Mouse (Mus musculus) kidney, embryonic 14.5 days (tissue): ENCODE measurements at regions not wholly inside any gene's neighbourhood (a gene's known extent, or its start where the extent isn't known, plus 50 kb on each side); places are given as distances from the start of the nearest gene placed in this dataset.

Source experiments
- ATAC-seq: fragments of 200-750 bp; cut with Nextera tagmentation; 2 replicates; pipeline ENCODE4 v1.8.0; 2017; ENCODE audit warnings: moderate number of reproducible peaks, mild to moderate bottlenecking, moderate TSS enrichment, moderate library complexity; ENCODE audit not compliant: low FRiP score, low TSS enrichment
- H3K27ac ChIP-seq: fragments of 300-500 bp; sonication (generic); 2 replicates; pipeline ENCODE4 v1.5.1; 2014; ENCODE audit warnings: low read depth, mild to moderate bottlenecking, low read length, moderate library complexity, mixed read lengths
- H3K27me3 ChIP-seq: fragments of 300-500 bp; sonication (generic); 2 replicates; pipeline ENCODE4 v1.6.1; 2014; ENCODE audit warnings: mild to moderate bottlenecking, low read length; ENCODE audit not compliant: control insufficient read depth, insufficient read depth
- H3K36me3 ChIP-seq: fragments of 300-500 bp; sonication (generic); 2 replicates; pipeline ENCODE4 v1.6.1; 2014; ENCODE audit warnings: low read length, mixed read lengths; ENCODE audit not compliant: control insufficient read depth, insufficient read depth
- H3K4me1 ChIP-seq: fragments of 300-500 bp; sonication (generic); 2 replicates; pipeline ENCODE4 v1.6.1; 2014; ENCODE audit warnings: low read length, mixed read lengths; ENCODE audit not compliant: control insufficient read depth, insufficient read depth
- H3K4me2 ChIP-seq: fragments of 300-500 bp; sonication (generic); replicated peaks from 2 replicates; pipeline ENCODE4 v1.6.1; 2014; ENCODE audit warnings: low read depth, mild to moderate bottlenecking, low read length
- H3K4me3 ChIP-seq: fragments of 300-500 bp; sonication (generic); 2 replicates; pipeline ENCODE4 v1.5.1; 2014; ENCODE audit warnings: mild to moderate bottlenecking, low read length
- H3K9ac ChIP-seq: fragments of 300-500 bp; sonication (generic); 2 replicates; pipeline ENCODE4 v1.6.1; 2014; ENCODE audit warnings: low read depth, mild to moderate bottlenecking, low read length, moderate library complexity
- H3K9me3 ChIP-seq: fragments of 300-500 bp; sonication (generic); 2 replicates; pipeline ENCODE4 v1.6.1; 2016; ENCODE audit warnings: low read length; ENCODE audit not compliant: control insufficient read depth
- WGBS: fragments of 180-500 bp; shearing (Covaris S2); extraction: QIAGEN DNeasy Blood & Tissue Kit; methylation state at CpG from one replicate; pipeline ENCODE4 v1.1.7; 2014; 5-methylcytosine and 5-hydroxymethylcytosine counted together

- WGBS = 95% methylated on average over 10 of the region's 10 CpGs
- Histone ChIP-seq H3K4me2 (no peak overlapping the region), H3K36me3 (no peaks in the 10 kb centered on the region), H3K9me3 (no peaks in the 10 kb centered on the region), H3K9ac (no peak overlapping the region), H3K27ac (no peak overlapping the region), H3K27me3 (no peaks in the 10 kb centered on the region), H3K4me1 (no peaks in the 10 kb centered on the region), H3K4me3 (no peak overlapping the region)
- ATAC-seq = no peak
These were observed 221.9 kb upstream of the Nmur2 start for GRCm38 (mm10) chr11:56262726-56263125.

GRCm38 (mm10) chr11:56256356-56256755 is 215.5 kb upstream of the Nmur2 start:
- no peaks in the 10 kb centered on the region for H3K36me3 ChIP-seq
- H3K9me3 ChIP-seq = no peaks in the 10 kb centered on the region
- H3K9ac ChIP-seq = no peak overlapping the region
- no peak overlapping the region for H3K4me2 ChIP-seq
- H3K4me3 ChIP-seq = no peak overlapping the region
- H3K27ac ChIP-seq = no peak overlapping the region
- ATAC-seq = no peak
- no peaks in the 10 kb centered on the region for H3K27me3 ChIP-seq
- no peaks in the 10 kb centered on the region for H3K4me1 ChIP-seq
- WGBS = 88% methylated on average over 2 of the region's 2 CpGs

GRCm38 (mm10) chr11:56254437-56254836 is 213.6 kb upstream of the Nmur2 start:
- Histone ChIP-seq H3K27me3 (no peaks in the 10 kb centered on the region), H3K4me1 (no peaks in the 10 kb centered on the region), H3K9me3 (no peaks in the 10 kb centered on the region), H3K9ac (no peak overlapping the region), H3K36me3 (no peaks in the 10 kb centered on the region), H3K27ac (no peak overlapping the region), H3K4me3 (no peak overlapping the region), H3K4me2 (no peak overlapping the region)
- no peak for ATAC-seq
- WGBS = 92% methylated on average over 3 of the region's 3 CpGs

- Histone ChIP-seq H3K27me3 (no peaks in the 10 kb centered on the region), H3K4me2 (no peak overlapping the region), H3K4me1 (no peaks in the 10 kb centered on the region), H3K4me3 (no peak overlapping the region), H3K9me3 (no peaks in the 10 kb centered on the region), H3K27ac (no peak overlapping the region), H3K9ac (no peak overlapping the region), H3K36me3 (no peaks in the 10 kb centered on the region)
- ATAC-seq = no peak
- 48% methylated on average over 4 of the region's 4 CpGs for WGBS
These were observed 206.6 kb upstream of the Nmur2 start for GRCm38 (mm10) chr11:56247333-56247823.

- H3K9ac ChIP-seq = no peak overlapping the region
- ATAC-seq = no peak
- WGBS = 63% methylated on average over 5 of the region's 5 CpGs
These were observed 205.9 kb upstream of the Nmur2 start for GRCm38 (mm10) chr11:56246549-56247332.

GRCm38 (mm10) chr11:56244951-56245350 is 204.1 kb upstream of the Nmur2 start:
- Histone ChIP-seq H3K4me2 (no peak overlapping the region), H3K9ac (no peak overlapping the region), H3K27ac (no peak overlapping the region), H3K4me1 (no peaks in the 10 kb centered on the region), H3K36me3 (no peaks in the 10 kb centered on the region), H3K27me3 (no peaks in the 10 kb centered on the region), H3K9me3 (no peaks in the 10 kb centered on the region), H3K4me3 (no peak overlapping the region)
- no peak for ATAC-seq
- WGBS = 81% methylated on average over 2 of the region's 2 CpGs

More at GRCm38 (mm10) chr11:56246549-56247332, 205.9 kb upstream of the Nmur2 start:
- Histone ChIP-seq H3K9me3 (no peaks in the 10 kb centered on the region), H3K27me3 (no peaks in the 10 kb centered on the region), H3K4me3 (no peak overlapping the region), H3K27ac (no peak overlapping the region), H3K4me1 (no peaks in the 10 kb centered on the region), H3K36me3 (no peaks in the 10 kb centered on the region), H3K4me2 (no peak overlapping the region)

GRCm38 (mm10) chr11:56243447-56243846 is 202.6 kb upstream of the Nmur2 start:
- H3K27me3 ChIP-seq = no peaks in the 10 kb centered on the region
- no peak overlapping the region for H3K4me3 ChIP-seq
- no peak overlapping the region for H3K9ac ChIP-seq
- H3K27ac ChIP-seq = no peak overlapping the region
- no peaks in the 10 kb centered on the region for H3K9me3 ChIP-seq
- no peak overlapping the region for H3K4me2 ChIP-seq
- H3K4me1 ChIP-seq = no peaks in the 10 kb centered on the region
- no peak for ATAC-seq
- WGBS = 76% methylated on average over 8 of the region's 8 CpGs
- no peaks in the 10 kb centered on the region for H3K36me3 ChIP-seq

GRCm38 (mm10) chr11:56238745-56239144 is 197.9 kb upstream of the Nmur2 start:
- Histone ChIP-seq H3K9ac (no peak overlapping the region), H3K9me3 (no peaks in the 10 kb centered on the region), H3K27me3 (no peaks in the 10 kb centered on the region), H3K4me2 (no peak overlapping the region), H3K4me1 (no peaks in the 10 kb centered on the region), H3K36me3 (no peaks in the 10 kb centered on the region), H3K27ac (no peak overlapping the region), H3K4me3 (no peak overlapping the region)
- WGBS = 51% methylated on average over 4 of the region's 4 CpGs
- ATAC-seq = no peak

GRCm38 (mm10) chr11:56224999-56225398 is 184.2 kb upstream of the Nmur2 start:
- H3K9me3 ChIP-seq = no peaks in the 10 kb centered on the region
- no peaks in the 10 kb centered on the region for H3K27me3 ChIP-seq
- H3K4me2 ChIP-seq = no peak overlapping the region
- H3K4me3 ChIP-seq = no peak overlapping the region
- 88% methylated on average over 2 of the region's 2 CpGs for WGBS
- no peak overlapping the region for H3K9ac ChIP-seq
- H3K27ac ChIP-seq = no peak overlapping the region
- no peaks in the 10 kb centered on the region for H3K4me1 ChIP-seq
- no peaks in the 10 kb centered on the region for H3K36me3 ChIP-seq
- ATAC-seq = no peak
